ENCODE assay signal across 27 mouse cellular contexts in genomic region chr7:50150838-50151237, GRCm38 (mm10).
"Had no signal": no experiment of that assay in that cellular context is flagged by ENCODE, and none has a peak within 500 bp of the region (broad histone marks: within the 10 kb centered on the region; RNA-seq: fewer than 3 reads in every experiment).

No protein-coding gene starts in this region.

- H3K9me3 ChIP-seq: embryonic facial prominence, embryonic 10.5 days; embryonic facial prominence, embryonic 12.5 days; embryonic facial prominence, embryonic 13.5 days; embryonic facial prominence, embryonic 15.5 days; forebrain, embryonic 10.5 days; forebrain, embryonic 12.5 days; forebrain, embryonic 13.5 days; forebrain, embryonic 15.5 days had no signal

- ATAC-seq: forebrain, embryonic 13.5 days; forebrain, embryonic 14.5 days; forebrain, embryonic 15.5 days; forebrain, embryonic 16.5 days; forebrain, postnatal 0 days had no signal

- H3K27ac ChIP-seq: embryonic facial prominence, embryonic 10.5 days; embryonic facial prominence, embryonic 12.5 days; embryonic facial prominence, embryonic 13.5 days; embryonic facial prominence, embryonic 15.5 days; forebrain, embryonic 10.5 days; forebrain, embryonic 12.5 days; forebrain, embryonic 13.5 days; forebrain, embryonic 15.5 days; gastrocnemius, adult 2 months; heart, adult 2 months had no signal

- H3K4me1 ChIP-seq: embryonic facial prominence, embryonic 10.5 days; embryonic facial prominence, embryonic 12.5 days; embryonic facial prominence, embryonic 13.5 days; embryonic facial prominence, embryonic 15.5 days; forebrain, embryonic 10.5 days; forebrain, embryonic 12.5 days; forebrain, embryonic 13.5 days; forebrain, embryonic 15.5 days had no signal

- DNase-seq: cerebellum, adult 8-10 months; cerebellum, adult 9-10 months; cerebellum, adult 9-11 months; cerebellum, postnatal 10 days; cerebellum, postnatal 14 days; cerebellum, postnatal 25 days; cerebellum, postnatal 36 days; embryo, embryonic 11 days; forebrain, postnatal 0 days; gastrocnemius, adult 2 months; gastrocnemius, postnatal 10 days; gastrocnemius, postnatal 14 days; gastrocnemius, postnatal 25 days; gastrocnemius, postnatal 36 days; heart, adult 18-20 months; heart, adult 2 months had no signal

- H3K4me3 ChIP-seq: embryonic facial prominence, embryonic 10.5 days; embryonic facial prominence, embryonic 12.5 days; embryonic facial prominence, embryonic 13.5 days; embryonic facial prominence, embryonic 15.5 days; erythroblast, embryonic 14.5 days; forebrain, embryonic 10.5 days; forebrain, embryonic 12.5 days; forebrain, embryonic 13.5 days; forebrain, embryonic 15.5 days; gastrocnemius, adult 2 months; heart, adult 2 months had no signal

- H3K36me3 ChIP-seq: embryonic facial prominence, embryonic 10.5 days; embryonic facial prominence, embryonic 12.5 days; embryonic facial prominence, embryonic 13.5 days; embryonic facial prominence, embryonic 15.5 days; forebrain, embryonic 10.5 days; forebrain, embryonic 12.5 days; forebrain, embryonic 15.5 days had no signal

- H3K4me2 ChIP-seq: embryonic facial prominence, embryonic 12.5 days; embryonic facial prominence, embryonic 13.5 days; embryonic facial prominence, embryonic 15.5 days; forebrain, embryonic 12.5 days; forebrain, embryonic 13.5 days; forebrain, embryonic 15.5 days had no signal

- H3K27me3 ChIP-seq: embryonic facial prominence, embryonic 12.5 days; embryonic facial prominence, embryonic 13.5 days; embryonic facial prominence, embryonic 15.5 days; forebrain, embryonic 12.5 days; forebrain, embryonic 13.5 days; forebrain, embryonic 15.5 days had no signal

- H3K9ac ChIP-seq: embryonic facial prominence, embryonic 12.5 days; embryonic facial prominence, embryonic 13.5 days; embryonic facial prominence, embryonic 15.5 days; forebrain, embryonic 12.5 days; forebrain, embryonic 13.5 days; forebrain, embryonic 15.5 days; forebrain, postnatal 0 days had no signal
